Mouse (Mus musculus) activated CD4-positive, CD25-positive, alpha-beta regulatory T cell, adult 4 months (primary cell): ENCODE results near the gene Rpsa. TPM values are rescaled to one million over a fixed set of nuclear protein-coding genes. Genes with fewer than 3 reads are reported as not detected.
"Not testable (repeated sequence)": the region's sequence is repeated elsewhere in the genome, so short reads cannot be mapped to it uniquely, and the experiment has no call there.

ENCODE experiments used
- ATAC-seq: one replicate; pipeline ENCODE4 v1.8.0; 2017
- polyA plus RNA-seq, 2 experiments: library from polyadenylated mRNA; unstranded; fragments of 100-300 nt; shearing (Covaris generic); gene quantifications; one replicate each; pipeline ENCODE4 v1.2.1; 2017

Gene Rpsa
- polyA plus RNA-seq, result 1,000 to 10,000 TPM; 3,266 to 3,639 TPM

- ATAC-seq, result peak; percentile 91
Observed at GRCm38 (mm10) chr9:120127538-120128251, at the start of gene Rpsa. TSS of gene Rpsa (plus strand) at chr9:120127689.

- no peak for ATAC-seq
Observed at GRCm38 (mm10) chr9:120078241-120078640, 49.2 kb upstream of the Rpsa start.

DNA sequence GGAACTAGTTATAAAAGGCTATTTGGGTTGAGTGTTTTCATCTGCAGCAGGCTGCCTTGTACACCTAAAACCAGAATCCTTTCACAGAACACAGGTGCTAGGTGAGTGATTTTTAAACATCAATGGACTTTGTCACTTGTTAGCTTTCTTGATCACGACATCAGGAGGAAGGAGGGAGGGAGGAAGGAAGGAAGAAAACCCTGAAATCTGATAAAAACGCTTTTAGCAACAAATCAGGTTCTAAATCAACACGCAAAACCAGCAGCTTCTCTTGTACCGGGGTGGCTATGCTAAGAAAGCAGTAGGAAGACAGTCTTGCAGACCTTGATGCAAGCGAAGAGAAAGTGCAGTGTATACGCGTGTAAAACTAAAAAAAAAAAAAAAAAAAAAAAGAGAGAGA lies 47.6 kb upstream of the Rpsa start:
- ATAC-seq, result peak; percentile 12

- no peak for ATAC-seq
Observed at GRCm38 (mm10) chr9:120080546-120081108, 46.9 kb upstream of the Rpsa start.

DNA sequence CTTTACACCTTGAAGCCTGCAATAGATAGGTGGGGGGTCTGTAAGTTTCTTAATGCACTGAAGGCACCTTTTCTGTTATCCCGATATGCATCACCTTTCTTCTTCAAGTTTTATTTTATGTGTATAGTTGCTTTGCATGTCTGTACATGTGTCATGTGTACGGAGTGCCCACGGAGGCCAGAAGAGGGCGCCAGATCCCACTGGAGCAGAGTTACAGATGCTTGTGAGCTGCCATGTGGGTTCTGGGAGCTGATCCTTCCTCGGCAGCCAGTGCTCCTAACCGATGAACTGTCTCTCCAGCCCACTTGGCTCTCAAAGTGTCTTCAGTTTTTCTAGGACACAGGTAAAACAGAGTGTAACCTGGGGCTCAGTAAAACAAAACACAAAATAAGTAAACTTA lies 46.2 kb upstream of the Rpsa start:
- ATAC-seq, result no peak

GRCm38 (mm10) chr9:120081967-120082366 lies 45.5 kb upstream of the Rpsa start:
- ATAC-seq, result no peak

DNA sequence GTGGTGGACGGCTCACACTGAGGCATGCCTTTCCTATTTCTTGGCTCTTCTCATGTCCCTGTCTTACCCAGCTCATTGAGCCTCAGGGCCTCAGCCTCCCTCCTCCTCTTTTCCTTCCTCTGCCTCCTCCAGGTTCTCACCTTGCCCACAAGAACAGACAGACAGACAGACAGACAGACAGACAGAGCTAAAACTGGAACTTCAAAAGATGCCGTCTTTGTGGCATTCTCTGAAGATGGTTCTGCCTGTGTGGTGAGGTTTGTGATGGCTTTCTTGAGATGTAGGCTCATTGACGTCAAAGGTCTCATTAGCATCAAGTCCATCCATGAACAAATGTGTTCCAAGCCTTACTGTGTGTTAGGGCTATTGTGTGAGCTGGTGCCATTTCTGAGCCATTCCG lies 44.8 kb upstream of the Rpsa start:
- peak; percentile 37 for ATAC-seq

DNA sequence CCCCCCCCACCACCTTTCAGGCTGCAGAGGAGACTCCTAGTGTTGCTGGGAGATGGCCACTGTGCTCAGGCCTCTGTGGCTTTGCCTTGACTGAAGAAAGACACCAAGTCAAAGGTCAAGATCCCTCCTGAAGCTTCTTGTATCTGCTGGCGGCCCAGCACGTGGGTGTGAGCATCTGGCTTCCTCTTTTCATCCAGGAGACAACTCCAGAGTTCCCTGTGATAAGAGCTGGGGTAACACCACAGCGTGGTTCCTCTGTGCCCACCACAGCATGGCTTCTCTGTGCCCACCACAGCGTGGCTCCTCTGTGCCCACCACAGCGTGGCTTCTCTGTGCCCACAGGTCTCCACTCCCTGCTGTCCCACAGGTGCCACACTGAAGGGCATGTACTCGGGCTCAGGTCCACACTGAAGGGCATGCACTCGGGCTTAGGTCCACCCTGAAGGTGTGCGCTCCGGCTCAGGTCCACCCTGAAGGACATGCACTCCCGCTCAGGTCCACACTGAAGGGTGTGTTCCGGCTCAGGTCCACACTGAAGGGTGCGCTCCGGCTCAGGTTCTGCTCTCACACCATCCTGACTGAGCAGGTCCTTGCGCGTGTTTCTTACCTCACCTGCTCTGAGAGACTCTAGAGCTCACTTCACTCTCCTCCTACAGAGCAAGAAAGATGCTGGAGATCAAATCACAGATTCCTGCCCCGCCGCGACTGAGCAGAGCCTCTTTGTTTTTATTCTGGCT lies 44.2 kb upstream of the Rpsa start:
- no peak for ATAC-seq

DNA sequence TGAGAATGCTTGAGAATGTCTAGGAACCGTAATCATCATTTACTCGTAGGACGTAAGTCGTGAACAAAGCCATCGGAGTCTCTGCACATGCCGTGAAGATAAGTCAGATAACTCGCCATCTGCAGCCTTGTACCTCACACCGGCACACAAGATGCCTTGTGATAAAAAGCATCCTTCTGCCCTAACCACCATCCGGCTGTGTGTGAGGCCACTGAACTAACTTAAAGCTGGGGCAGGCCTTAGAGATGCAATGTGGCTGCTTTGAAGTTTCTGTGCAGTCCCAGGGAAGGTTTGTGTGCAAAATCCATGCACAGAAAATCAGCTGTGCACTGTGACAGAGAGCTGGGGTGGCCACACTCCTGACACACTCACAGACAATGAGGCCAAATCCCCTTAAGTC lies 43.1 kb upstream of the Rpsa start:
- ATAC-seq, result peak; percentile 64

DNA sequence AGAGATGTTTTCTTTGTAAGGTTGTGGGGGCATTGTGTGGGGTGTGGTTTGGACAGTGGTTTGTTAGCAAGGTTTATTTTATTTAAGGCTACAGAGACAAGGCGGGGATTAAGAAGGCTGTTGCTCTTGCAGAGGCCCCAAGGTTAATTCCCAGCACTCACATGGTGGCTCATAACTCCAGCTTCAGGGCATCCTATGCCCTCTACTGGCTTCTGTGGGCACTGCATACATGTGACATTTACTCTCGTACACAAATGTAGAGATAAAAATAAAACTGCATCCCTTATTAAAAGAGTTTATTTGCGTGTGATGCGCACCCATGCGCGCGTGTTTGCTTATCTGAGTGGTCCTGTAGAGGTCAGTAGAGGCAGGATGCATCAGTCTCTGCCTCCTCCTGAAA lies 38.4 kb upstream of the Rpsa start:
- no peak for ATAC-seq

DNA sequence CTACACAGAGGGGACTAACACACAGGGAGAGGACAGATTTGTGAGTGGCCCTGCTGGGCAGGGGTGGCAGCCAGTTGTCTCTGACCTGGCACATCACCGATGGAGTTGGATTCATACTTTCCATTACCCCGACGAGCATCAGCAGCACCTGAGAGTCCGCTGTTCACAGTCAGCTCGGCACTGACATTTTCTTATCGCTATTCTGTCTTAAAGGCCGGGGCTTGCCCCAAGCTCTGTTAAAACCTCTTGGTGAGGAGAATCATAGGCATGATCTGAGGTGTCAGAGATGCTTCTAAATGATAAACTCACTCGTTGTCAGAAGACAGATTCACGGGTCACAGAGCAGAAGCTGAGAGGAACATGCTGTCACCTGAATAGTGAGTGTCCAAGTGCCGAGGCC lies 36.4 kb upstream of the Rpsa start:
- peak; percentile 41 for ATAC-seq

DNA sequence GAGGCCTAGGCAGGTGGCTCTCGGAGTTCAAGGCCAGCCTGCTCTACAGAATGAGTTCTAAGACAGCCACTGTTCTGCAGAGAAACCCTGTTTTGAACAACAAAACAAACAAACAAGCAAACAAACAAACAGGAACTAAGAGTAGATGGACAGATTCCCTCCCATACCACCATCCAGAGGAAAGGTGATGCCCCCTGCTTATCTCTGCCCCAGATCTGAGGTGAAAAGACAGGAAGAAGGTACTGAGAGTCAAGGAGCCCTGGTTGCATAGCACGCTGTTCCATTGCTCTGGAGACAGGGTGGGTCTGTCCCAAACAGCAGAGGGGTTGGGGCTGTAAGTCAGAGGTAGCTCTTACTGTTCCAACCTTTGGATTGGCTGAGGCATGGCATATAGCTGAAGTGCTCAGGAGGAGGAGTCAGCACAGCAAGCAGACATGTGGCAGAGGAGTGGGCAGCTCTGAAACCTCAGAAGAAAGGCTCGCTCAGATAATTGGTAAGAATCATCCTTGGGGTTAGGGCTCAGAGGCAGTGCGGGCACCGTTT lies 35.7 kb upstream of the Rpsa start, which contains the start of gene Ccr8:
Ccr8 (plus strand) TSS at position 419 of the 543 bp plus-strand sequence.
- peak; percentile 64 for ATAC-seq

DNA sequence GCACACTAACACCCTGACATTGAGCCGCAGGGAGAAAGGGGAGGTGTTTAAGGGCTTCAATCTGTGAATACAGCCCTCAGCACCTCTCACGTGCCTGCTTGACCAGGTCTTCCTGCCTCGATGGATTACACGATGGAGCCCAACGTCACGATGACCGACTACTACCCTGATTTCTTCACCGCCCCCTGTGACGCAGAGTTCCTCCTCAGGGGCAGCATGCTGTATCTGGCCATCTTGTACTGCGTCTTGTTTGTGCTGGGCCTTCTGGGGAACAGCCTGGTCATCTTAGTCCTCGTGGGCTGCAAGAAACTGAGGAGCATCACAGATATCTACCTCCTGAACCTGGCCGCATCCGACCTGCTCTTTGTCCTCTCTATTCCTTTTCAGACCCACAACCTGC lies 33.8 kb upstream of the Rpsa start:
- no peak for ATAC-seq

GRCm38 (mm10) chr9:120095886-120096285 lies 31.6 kb upstream of the Rpsa start:
- ATAC-seq, result no peak

DNA sequence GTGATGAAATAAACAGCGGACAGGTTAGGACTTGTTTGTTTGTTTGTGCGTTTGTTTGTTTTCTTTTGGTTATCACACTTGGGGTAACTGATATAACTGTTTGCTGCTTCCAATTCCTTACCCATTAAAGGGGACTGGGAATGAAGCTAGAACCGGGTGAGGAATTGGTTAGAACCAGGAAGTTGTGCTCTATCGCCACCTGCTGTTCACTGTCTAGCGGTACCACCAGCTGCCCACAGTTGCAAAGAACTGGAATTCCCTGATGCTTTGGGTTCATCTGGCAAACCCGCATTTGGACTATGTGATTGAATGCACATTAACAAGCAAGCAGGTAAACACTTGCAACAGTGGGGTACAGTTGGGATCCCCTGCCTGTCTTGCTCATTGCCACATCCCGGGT lies 28.8 kb upstream of the Rpsa start:
- peak; percentile 25 for ATAC-seq

DNA sequence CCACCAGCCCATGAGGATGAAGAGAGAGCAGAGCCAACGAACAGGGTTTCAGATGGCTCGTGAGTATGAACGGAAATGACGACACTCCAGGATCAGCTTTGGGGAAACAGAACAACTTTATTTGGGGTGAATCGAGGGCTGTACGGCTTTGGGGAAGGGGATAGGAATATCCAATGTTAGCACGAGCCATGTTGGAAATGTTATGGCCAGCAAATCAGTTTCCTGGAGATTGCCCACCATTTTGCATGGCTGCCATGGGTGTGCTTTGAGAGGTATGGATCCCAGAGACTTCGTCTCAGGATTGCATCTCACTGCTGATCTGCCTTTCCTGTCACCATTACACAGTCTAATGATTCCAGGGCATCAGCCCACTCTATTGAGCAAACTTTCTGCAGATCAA lies 28.2 kb upstream of the Rpsa start:
- ATAC-seq, result no peak

- ATAC-seq, result no peak
Observed at GRCm38 (mm10) chr9:120101165-120101564, 26.3 kb upstream of the Rpsa start.

DNA sequence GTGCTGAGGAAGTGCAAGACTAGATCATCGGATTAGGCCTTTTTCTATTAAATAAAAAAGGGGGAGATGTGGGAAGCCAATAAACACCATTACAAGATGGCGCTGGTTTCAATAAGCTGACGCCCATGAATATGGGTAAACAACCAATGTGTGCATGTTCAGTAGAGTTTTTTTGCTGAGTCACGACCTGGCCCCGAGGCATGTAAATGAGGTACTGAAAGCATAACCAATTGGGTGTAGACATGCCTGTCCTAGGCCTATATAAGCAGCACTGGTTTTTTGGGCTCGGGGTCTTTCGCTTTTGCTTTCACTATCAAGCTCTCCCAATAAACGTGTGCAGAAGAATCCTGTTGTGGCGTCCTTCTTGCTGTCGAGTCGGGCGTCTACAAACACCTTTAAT lies 18.5 kb upstream of the Rpsa start:
- ATAC-seq, result not testable (repeated sequence)

GRCm38 (mm10) chr9:120110211-120111018 lies 17.1 kb upstream of the Rpsa start, which contains the start of gene Slc25a38:
TSS of gene Slc25a38 (plus strand) at chr9:120110374.
- peak; percentile 89 for ATAC-seq

DNA sequence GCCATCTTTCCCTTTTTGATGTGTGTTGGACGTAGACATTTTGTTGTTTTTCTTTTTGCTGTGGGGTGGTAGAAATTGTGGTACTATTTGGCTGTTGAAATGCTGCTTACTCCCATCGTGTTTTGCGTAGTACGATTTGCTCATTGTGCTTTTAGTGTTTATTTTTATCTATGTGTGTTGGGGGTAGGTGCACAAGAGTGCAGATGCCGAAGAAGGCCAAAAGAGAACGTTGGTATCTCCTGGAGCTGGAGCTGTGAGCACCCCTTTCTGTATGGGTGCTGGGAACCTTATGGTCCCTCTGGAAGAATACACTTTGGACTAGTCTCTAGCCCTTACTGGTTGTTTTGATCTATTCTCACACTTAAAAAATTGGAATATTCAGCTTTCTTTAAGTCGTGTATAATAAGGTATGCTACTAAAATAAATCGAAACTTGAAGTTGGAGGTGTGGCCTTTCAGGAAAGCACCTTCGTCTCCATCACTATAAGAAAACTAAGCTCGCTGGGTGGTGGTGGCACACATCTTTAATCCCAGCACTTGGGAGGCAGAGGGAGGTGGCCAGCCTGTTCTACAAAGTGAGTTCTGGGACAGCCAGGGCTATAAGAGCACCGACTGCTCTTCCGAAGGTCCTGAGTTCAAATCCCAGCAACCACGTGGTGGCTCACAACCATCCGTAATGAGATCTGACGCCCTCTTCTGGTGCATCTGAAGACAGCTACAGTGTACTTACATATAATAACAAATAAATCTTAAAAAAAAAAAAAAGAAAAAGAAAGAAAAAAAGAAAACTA lies 16.1 kb upstream of the Rpsa start:
- ATAC-seq, result no peak

DNA sequence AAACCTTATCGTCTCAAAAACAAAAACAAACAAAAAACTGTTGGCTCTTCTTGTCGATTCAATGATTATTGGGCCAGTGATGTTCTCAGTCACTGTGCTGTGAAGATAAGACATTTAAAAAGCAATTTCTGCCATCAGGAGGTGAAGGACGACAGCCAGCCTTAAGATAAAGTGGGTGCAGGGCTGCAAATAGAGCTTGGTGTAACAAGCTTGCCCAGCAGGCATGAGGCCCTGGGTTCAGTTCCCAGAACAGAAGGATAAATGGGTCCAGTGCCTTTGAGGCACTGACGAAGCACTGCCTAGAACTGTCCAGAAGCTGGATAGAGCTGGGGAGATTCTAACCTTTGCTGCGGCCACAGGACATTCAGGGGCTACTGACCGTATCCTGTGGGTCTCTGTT lies 15.0 kb upstream of the Rpsa start:
- ATAC-seq, result no peak

GRCm38 (mm10) chr9:120113456-120113855 lies 14.0 kb upstream of the Rpsa start:
- no peak for ATAC-seq
